Mouse (Mus musculus): ENCODE measurements at regions not wholly inside any gene's neighbourhood (a gene's known extent, or its start where the extent isn't known, plus 50 kb on each side); places are given as distances from the start of the nearest gene placed in this dataset.

GRCm38 (mm10) chr9:61757806-61758205 lies 156.5 kb downstream of the Rplp1 start:
- DNase-seq (ENCODE audit: low spot score): no peak

DNA sequence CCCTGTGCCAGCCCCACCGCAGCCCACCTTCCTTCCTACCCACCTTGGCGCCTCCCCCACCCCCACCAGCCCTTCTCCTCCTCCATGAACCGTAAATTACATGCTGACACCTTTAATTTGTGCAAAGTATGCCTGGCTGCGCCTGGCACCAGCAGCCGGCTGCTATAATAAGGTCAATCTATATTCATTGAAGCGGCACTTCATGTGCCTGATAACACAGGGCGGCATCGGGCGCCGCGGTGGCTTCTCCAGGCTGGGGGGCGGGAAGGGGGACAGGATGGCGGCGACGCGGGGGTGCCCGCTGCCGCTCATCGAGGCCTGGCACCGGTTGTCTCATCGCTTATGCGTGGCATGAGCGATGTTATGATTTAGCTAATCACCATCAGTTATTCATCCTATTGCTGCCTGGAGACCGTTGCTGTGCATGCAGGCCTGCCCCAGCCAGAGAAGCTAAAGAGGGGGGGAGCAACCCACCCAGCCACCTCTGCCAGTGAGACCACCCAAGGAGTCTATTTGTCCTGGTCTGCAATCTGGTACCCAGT lies 157.5 kb downstream of the Rplp1 start:
- no peak for DNase-seq (ENCODE audit: low spot score)

DNA sequence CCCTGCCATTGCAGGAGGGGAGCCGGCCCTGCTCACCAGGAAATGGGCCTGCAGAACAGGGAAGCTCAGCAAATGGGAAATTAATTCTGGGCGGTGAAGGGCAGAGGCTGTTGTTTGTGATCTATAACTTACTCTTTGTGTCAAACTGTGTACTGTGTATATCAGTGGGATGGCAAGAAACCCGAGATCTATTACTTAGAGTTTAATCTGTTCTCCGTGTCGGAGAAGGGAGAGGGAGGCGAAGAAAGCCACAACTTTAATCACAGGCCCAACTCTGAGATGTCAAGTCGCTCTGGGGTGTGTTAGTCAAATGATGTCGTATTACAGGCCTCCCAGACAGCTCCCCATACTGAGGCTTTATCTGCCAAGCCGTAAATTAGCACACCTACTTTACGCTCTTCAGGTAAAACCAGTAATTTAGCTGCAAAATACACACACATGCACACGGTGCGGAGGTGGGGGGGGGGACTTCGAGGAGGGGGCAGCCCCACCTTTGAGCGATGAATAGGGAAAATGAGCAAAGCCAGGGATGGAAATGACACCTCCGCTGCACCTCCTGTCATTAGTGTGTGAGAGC lies 158.0 kb downstream of the Rplp1 start:
- DNase-seq (ENCODE audit: low spot score): no peak

GRCm38 (mm10) chr9:61755311-61755710 lies 159.0 kb downstream of the Rplp1 start:
- DNase-seq (ENCODE audit: low spot score): no peak

DNA sequence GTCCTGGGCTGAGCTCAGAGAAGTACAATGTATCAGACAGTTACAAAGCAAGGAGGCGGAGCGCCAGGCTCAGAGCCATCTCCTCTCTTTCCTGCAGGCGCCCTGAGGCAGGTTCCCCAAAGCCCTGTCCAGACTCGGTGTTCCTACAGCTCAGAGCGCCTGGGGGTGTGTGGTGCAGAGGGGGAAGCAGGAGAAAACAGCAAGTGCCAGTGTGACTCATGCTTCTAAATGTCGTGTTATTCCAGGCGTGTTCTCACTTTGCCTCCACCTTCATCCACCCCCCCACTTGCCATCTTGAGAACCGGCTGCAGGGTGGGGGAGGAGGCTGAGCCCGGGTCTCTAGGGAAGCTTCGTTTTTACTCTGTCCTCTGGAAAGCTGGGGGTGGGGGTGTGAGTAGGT lies 160.5 kb downstream of the Rplp1 start:
- DNase-seq (ENCODE audit: low spot score): no peak

DNA sequence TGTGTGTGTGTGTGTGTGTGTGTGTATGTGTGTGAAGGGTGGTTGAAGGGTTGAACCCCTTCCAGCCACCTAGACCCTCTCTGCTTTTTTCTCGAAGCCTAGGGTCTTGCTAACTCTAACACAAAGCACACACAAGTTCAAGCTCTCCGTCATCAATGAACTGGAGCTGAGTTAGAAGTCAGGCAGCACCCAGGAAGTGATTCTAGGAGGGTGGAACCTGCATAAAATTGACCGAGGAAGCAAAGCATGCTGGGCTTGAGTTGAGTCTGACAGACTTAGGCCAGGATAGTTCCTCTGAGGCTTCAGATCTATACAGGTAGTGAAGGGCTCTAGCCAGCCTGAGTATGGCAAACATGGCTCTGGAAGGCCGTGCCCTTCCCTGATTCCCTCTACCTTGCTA lies 165.1 kb downstream of the Rplp1 start:
- no peak for DNase-seq (ENCODE audit: low spot score)

DNA sequence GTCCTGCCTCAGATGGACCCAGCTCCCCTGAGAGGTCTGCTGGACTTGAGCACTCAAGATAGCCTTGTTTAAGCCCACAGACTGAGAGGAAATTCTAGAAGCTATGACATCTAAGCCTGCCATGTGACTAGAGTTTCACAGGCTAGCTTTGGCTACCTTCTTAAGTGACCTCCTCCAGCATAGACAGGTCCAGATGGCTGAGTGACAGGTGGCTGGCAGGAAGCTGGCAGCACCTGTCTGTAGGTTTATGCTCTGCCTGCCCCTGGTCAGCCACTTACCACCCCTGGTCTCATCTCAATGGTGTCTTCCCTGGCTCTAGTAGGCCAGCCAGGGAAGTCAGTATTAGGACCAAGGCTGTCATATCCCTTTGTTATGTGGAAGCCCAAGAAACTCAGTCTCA lies 165.9 kb downstream of the Rplp1 start:
- DNase-seq (ENCODE audit: low spot score): no peak

- no peak for DNase-seq (ENCODE audit: low spot score)
Measured at GRCm38 (mm10) chr9:61746401-61746800, 167.9 kb downstream of the Rplp1 start.

GRCm38 (mm10) chr9:61745301-61745801 lies 169.0 kb downstream of the Rplp1 start:
- DNase-seq (ENCODE audit: low spot score): no peak

DNA sequence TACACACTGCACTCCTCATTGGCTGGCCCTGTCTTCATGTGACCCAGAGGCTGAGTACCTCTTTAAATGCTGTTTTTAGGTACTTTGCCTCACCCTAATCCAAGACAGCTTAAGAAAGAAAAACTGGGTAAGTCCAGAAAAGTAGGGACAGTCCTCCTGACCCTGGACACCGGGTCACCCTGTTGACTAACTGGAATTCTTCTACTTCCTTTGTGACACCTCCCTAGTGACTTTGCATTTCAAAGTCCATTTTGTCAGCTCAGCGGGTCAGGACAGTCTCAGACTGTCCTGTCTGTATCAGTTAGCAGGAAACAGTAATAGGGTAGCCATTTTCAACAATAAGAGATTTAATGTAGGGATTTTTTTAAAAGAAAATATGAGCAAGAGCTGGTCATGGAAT lies 180.8 kb downstream of the Rplp1 start:
- no peak for DNase-seq (ENCODE audit: low spot score)

DNA sequence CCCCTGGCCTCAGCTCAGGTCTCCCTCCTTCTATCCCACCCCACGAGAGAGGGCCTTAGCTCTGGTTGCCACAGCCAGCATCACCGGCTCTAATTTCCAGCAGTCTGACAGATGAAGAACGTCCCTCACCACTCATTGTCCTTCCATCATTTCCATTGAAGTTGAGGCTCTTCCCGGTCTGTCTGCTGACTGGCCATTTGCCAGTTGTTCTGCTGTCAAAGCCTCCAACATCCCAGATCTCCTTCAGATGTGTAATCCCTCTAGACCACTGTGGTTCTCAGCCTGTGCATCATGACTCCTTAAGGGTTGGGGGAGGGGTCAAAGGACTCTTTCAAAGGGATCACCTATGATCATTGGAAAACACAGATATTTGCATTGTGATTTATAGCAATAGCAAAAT lies 181.6 kb downstream of the Rplp1 start:
- DNase-seq (ENCODE audit: low spot score): no peak

- DNase-seq (ENCODE audit: low spot score): no peak
Measured at GRCm38 (mm10) chr9:61728115-61728514, 186.2 kb downstream of the Rplp1 start.

DNA sequence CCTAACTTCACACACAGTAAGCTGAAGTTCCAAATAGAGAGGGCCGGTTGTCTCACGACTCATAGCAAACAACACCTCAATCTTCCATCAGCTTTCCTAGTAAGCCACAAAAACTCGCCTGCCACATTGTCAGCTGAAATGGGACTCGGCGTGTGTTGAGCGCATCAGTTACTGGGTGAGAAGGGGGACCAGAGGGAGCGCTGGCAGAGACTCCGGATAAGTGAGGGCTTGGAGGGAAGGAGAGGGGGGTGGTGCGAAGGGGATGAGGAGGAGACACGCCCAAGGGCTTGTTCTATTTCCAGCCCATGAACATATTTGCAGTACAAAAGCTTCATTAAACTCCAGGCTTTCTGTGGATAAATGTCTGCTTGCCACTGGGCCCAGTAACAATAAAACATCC lies 186.7 kb downstream of the Rplp1 start:
- no peak for DNase-seq (ENCODE audit: low spot score)

- no peak for DNase-seq (ENCODE audit: low spot score)
Measured at GRCm38 (mm10) chr9:61724070-61724469, 190.3 kb downstream of the Rplp1 start.

DNA sequence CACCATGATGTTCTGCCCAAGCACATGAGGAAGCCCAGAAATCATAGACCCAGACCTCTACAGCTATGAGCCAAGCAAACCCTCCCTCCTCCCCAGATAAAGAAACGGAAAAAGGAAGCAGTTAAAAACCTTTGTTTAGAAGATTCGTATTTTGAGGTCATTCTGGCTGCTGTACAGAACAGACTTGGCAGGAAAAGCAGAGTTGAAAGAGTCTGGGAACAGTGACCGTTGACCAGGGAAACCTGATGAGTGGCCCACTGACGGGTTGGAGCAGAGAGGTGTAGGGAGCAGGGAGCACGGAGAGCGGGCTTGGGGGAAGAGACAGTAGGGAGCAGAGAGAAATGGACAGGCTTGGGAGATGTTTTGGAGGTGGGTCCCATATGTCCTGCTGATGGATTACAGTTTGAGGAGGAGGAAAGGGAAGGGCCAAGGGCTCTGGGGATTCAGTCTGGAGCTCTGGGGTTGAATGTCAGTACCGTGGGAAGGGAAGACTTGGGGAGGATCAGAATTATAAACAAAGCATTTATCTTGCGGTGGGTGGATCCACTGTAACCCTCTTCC lies 191.2 kb downstream of the Rplp1 start:
- no peak for DNase-seq (ENCODE audit: low spot score)

- no peak for DNase-seq (ENCODE audit: low spot score)
Measured at GRCm38 (mm10) chr9:61721851-61722250, 192.5 kb downstream of the Rplp1 start.

- DNase-seq (ENCODE audit: low spot score): no peak
Measured at GRCm38 (mm10) chr9:61721071-61721470, 193.3 kb downstream of the Rplp1 start.

DNA sequence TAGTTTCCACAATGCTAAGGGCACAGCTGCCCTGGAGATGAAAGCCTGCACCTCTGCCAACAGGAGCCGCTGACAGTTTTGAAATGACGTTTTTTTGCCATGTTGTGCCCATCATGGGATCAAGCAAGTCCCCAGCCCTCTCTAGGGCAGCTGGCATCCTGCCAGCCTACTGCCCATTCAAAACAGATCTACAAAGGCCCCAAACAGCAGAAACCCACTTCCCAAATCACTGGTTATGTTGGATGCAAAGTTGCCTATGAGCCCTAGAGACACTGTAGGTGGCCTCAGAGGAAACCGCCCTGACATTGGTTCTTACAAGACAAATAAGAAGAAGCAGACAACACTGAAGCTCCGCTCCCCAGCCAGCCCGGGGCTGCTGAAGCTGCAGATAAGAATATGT lies 194.1 kb downstream of the Rplp1 start:
- DNase-seq (ENCODE audit: low spot score): no peak

DNA sequence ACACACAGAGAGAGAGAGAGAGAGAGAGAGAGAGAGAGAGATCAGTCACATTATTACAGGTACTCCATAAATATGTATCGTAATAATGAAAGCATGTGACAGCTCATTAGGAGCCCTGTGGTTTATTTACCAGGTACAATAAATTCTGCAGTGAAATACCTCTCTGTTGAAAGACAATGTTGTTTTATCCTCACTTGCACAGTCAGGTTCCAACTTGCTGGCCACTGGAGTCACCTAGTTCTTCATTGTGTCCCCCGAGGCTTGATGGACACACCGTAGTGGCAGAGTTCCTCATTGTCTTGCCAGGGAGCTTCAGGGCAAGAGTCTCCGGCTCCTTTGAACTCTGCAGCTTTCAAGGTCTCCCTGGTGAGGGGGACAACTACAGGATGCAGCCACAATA lies 197.6 kb downstream of the Rplp1 start:
- DNase-seq (ENCODE audit: low spot score): no peak

DNA sequence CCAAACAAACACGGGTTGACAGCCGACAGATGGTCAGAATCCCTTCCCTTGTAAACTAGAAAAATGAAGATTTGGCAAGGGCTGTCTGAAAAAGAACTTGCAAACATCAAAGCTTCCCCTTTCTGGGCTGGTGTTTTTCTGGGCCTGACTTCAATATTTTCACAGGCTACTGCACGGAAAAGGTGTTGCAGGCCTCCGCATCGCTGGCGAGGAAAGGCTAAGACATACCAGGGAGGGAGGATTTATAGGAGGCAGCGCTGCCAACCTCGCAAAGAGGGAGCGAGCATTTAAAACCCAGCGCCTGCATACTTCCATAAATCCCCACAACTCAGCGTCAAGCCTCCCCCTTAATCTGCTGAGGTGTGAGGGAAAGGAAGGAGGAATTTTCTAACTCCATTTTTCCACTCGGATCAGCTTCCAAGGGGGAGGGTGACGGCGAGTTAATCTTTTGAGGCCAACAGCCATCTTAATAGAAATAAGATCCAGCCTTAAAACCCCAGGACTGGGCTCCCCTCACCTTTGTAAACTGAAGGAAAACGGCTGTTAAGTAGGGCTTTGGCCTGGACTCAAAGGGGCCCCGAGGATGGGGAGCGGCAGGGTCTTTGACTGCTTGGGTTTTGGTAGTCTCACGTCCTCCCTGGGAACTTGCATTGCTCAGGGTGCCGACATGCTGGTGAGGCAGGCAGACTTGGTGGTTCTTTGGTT lies 199.9 kb downstream of the Rplp1 start:
- DNase-seq (ENCODE audit: low spot score): no peak

DNA sequence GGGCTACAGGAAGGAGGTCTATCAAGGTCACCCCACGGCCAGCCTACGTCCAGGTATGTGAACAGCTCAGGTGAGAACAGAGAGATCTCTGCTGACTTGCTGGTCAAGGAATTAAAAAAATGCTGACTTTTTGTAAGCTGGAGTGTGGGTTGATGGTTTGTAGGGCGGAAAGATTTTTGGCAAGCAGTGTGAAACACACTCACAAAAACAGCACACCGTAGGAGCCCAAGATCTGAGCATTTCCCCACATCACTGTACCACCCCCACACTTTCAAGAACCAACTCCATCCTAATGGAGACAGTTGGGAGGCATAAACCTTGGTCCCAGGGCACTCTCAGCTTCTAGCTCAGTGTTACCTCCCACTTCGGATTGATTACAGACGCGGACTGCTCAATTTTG lies 200.5 kb downstream of the Rplp1 start:
- no peak for DNase-seq (ENCODE audit: low spot score)

- DNase-seq (ENCODE audit: low spot score): no peak
Measured at GRCm38 (mm10) chr9:61711296-61711695, 203.0 kb downstream of the Rplp1 start.

GRCm38 (mm10) chr9:61707875-61708274 lies 206.5 kb downstream of the Rplp1 start:
- no peak for DNase-seq (ENCODE audit: low spot score)

Data from c-Kit-positive CD71-positive TER-119-positive erythroid progenitor cells, embryonic 14.5 days (primary cell).